Mouse (Mus musculus) limb, embryonic 11.5 days (tissue): ENCODE data around the gene Gm9821. TPM values are rescaled to one million over a fixed set of nuclear protein-coding genes. Genes with fewer than 3 reads are reported as not detected.

Experiments used
- ATAC-seq: fragments of 200-750 bp; cut with Nextera tagmentation; 2 replicates; pipeline ENCODE4 v1.8.0; 2017; ENCODE audit warnings: low read depth; ENCODE audit not compliant: insufficient number of reproducible peaks, low FRiP score, low TSS enrichment
- DNase-seq: peaks from one replicate; pipeline ENCODE4 v3.0.0-alpha.2; 2015; ENCODE audit warnings: low spot score
- H3K27ac ChIP-seq: fragments of 300-500 bp; sonication (generic); replicated peaks from 2 replicates; pipeline ENCODE4 v1.5.1; 2014; ENCODE audit warnings: low read depth, mild to moderate bottlenecking, low read length
- H3K27me3 ChIP-seq: fragments of 300-500 bp; sonication (generic); 2 replicates; pipeline ENCODE4 v1.6.1; 2014; ENCODE audit warnings: mild to moderate bottlenecking, low read length, mixed read lengths; ENCODE audit not compliant: control insufficient read depth, insufficient read depth
- H3K36me3 ChIP-seq: fragments of 300-500 bp; sonication (generic); 2 replicates; pipeline ENCODE4 v1.6.1; 2014; ENCODE audit warnings: mild to moderate bottlenecking, low read length, moderate library complexity, mixed read lengths; ENCODE audit not compliant: control insufficient read depth, insufficient read depth
- H3K4me1 ChIP-seq: fragments of 300-500 bp; sonication (generic); 2 replicates; pipeline ENCODE4 v1.6.1; 2014; ENCODE audit warnings: low read length, mixed read lengths; ENCODE audit not compliant: control insufficient read depth, insufficient read depth
- H3K4me2 ChIP-seq: fragments of 300-500 bp; sonication (generic); 2 replicates; pipeline ENCODE4 v1.6.1; 2014; ENCODE audit warnings: low read depth, mild to moderate bottlenecking, moderate library complexity; ENCODE audit not compliant: severe bottlenecking
- H3K4me3 ChIP-seq: fragments of 300-500 bp; sonication (generic); 2 replicates; pipeline ENCODE4 v1.5.1; 2014; ENCODE audit warnings: low read depth, low read length
- H3K9ac ChIP-seq: fragments of 300-500 bp; sonication (generic); 2 replicates; pipeline ENCODE4 v1.6.1; 2014; ENCODE audit warnings: mild to moderate bottlenecking, low read length
- H3K9me3 ChIP-seq: fragments of 300-500 bp; sonication (generic); 2 replicates; pipeline ENCODE4 v1.6.1; 2016; ENCODE audit warnings: low read length; ENCODE audit not compliant: control insufficient read depth
- WGBS: fragments of 180-500 bp; shearing (Covaris S2); extraction: QIAGEN DNeasy Blood & Tissue Kit; methylation state at CpG from one replicate; pipeline ENCODE4 v1.1.7; 2014; 5-methylcytosine and 5-hydroxymethylcytosine counted together
- polyA plus RNA-seq: library from polyadenylated mRNA; unstranded; fragments of >200 nt; fragmentation: Nextera tagmentation; extraction: Ambion mirVana; gene quantifications from 2 replicates; pipeline ENCODE4 v1.2.1, GENCODE M21; 2014

Gene Gm9821
- polyA plus RNA-seq, result 0.32 and 0.48 TPM in 2 replicates

GRCm38 (mm10) chr2:91945483-91945882, at the start of gene Gm9821:
TSS of gene Gm9821 (plus strand) at chr2:91945703.
- peaks cover 19% of the 10 kb centered on the region for H3K4me1 ChIP-seq
- H3K27ac ChIP-seq, result no peak within 1 kb of the TSS

GRCm38 (mm10) chr2:91897968-91898367, 47.5 kb upstream of the Gm9821 start:
- peaks cover 2% of the 10 kb centered on the region; the same call in 1 of the 2 replicates for H3K36me3 ChIP-seq

More at GRCm38 (mm10) chr2:91945483-91945882, at the start of gene Gm9821:
- no peaks in the 10 kb centered on the region for H3K9me3 ChIP-seq
- no peak within 1 kb of the TSS for H3K4me2 ChIP-seq
- no peak for DNase-seq
- H3K9ac ChIP-seq, result peak within 1 kb of the TSS; percentile 17; the same call in 1 of the 2 replicates
- H3K36me3 ChIP-seq, result peaks cover 6% of the 10 kb centered on the region
- 92% methylated on average over 18 of the region's 18 CpGs for WGBS
- no peak for ATAC-seq
- H3K4me3 ChIP-seq, result no peak within 1 kb of the TSS
- H3K27me3 ChIP-seq, result no peaks in the 10 kb centered on the region

GRCm38 (mm10) chr2:91899141-91899540, 46.4 kb upstream of the Gm9821 start:
- H3K9ac ChIP-seq, result no peak overlapping the region
- H3K4me2 ChIP-seq, result no peak overlapping the region
- DNase-seq (no peak), ATAC-seq (no peak)
- no peaks in the 10 kb centered on the region for H3K4me1 ChIP-seq
- no peaks in the 10 kb centered on the region for H3K9me3 ChIP-seq
- WGBS, result 87% methylated on average over 3 of the region's 3 CpGs
- peaks cover 2% of the 10 kb centered on the region; the same call in 1 of the 2 replicates for H3K36me3 ChIP-seq
- no peak overlapping the region for H3K27ac ChIP-seq
- H3K27me3 ChIP-seq, result no peaks in the 10 kb centered on the region
- H3K4me3 ChIP-seq, result no peak overlapping the region

More at GRCm38 (mm10) chr2:91897968-91898367, 47.5 kb upstream of the Gm9821 start:
- ATAC-seq (no peak), DNase-seq (no peak)
- H3K4me1 ChIP-seq, result no peaks in the 10 kb centered on the region
- H3K9ac ChIP-seq, result no peak overlapping the region
- no peak overlapping the region for H3K4me3 ChIP-seq
- no peak overlapping the region for H3K4me2 ChIP-seq
- no peaks in the 10 kb centered on the region for H3K9me3 ChIP-seq
- H3K27me3 ChIP-seq, result no peaks in the 10 kb centered on the region
- H3K27ac ChIP-seq, result no peak overlapping the region

- no peaks in the 10 kb centered on the region for H3K9me3 ChIP-seq
- peaks cover 2% of the 10 kb centered on the region; the same call in 1 of the 2 replicates for H3K36me3 ChIP-seq
- H3K27ac ChIP-seq, result no peak overlapping the region
- WGBS, result 93% methylated on average over 8 of the region's 8 CpGs
- ATAC-seq, result no peak
- H3K4me3 ChIP-seq, result no peak overlapping the region
- H3K4me2 ChIP-seq, result no peak overlapping the region
- H3K9ac ChIP-seq, result no peak overlapping the region
- no peaks in the 10 kb centered on the region for H3K4me1 ChIP-seq
- DNase-seq, result no peak
- no peaks in the 10 kb centered on the region for H3K27me3 ChIP-seq
Observed at GRCm38 (mm10) chr2:91900431-91900830, 45.1 kb upstream of the Gm9821 start.

- ATAC-seq (no peak), DNase-seq (no peak)
- H3K9me3 ChIP-seq, result no peaks in the 10 kb centered on the region
- 61% methylated on average over 5 of the region's 5 CpGs for WGBS
- no peak overlapping the region for H3K9ac ChIP-seq
- H3K36me3 ChIP-seq, result peaks cover 2% of the 10 kb centered on the region; the same call in 1 of the 2 replicates
- H3K4me2 ChIP-seq, result no peak overlapping the region
- no peak overlapping the region for H3K4me3 ChIP-seq
- no peak overlapping the region for H3K27ac ChIP-seq
- H3K4me1 ChIP-seq, result no peaks in the 10 kb centered on the region
- no peaks in the 10 kb centered on the region for H3K27me3 ChIP-seq
Observed at GRCm38 (mm10) chr2:91902336-91902735, 43.2 kb upstream of the Gm9821 start.

- H3K4me2 ChIP-seq, result no peak overlapping the region
- H3K27me3 ChIP-seq, result no peaks in the 10 kb centered on the region
- no peaks in the 10 kb centered on the region for H3K4me1 ChIP-seq
- 84% methylated on average over 3 of the region's 3 CpGs for WGBS
- DNase-seq (no peak), ATAC-seq (no peak)
- H3K36me3 ChIP-seq, result peaks cover 2% of the 10 kb centered on the region; the same call in 1 of the 2 replicates
- H3K9ac ChIP-seq, result no peak overlapping the region
- no peak overlapping the region for H3K4me3 ChIP-seq
- H3K9me3 ChIP-seq, result no peaks in the 10 kb centered on the region
- H3K27ac ChIP-seq, result no peak overlapping the region
Observed at GRCm38 (mm10) chr2:91903171-91903925, 42.2 kb upstream of the Gm9821 start.

- Histone ChIP-seq H3K36me3 (peaks cover 2% of the 10 kb centered on the region; the same call in 1 of the 2 replicates), H3K9ac (no peak overlapping the region), H3K27me3 (no peaks in the 10 kb centered on the region), H3K4me2 (no peak overlapping the region), H3K9me3 (no peaks in the 10 kb centered on the region), H3K4me3 (no peak overlapping the region), H3K27ac (no peak overlapping the region), H3K4me1 (no peaks in the 10 kb centered on the region)
- DNase-seq, result no peak
- no peak for ATAC-seq
- 73% methylated on average over 5 of the region's 5 CpGs for WGBS
Observed at GRCm38 (mm10) chr2:91904618-91905307, 40.7 kb upstream of the Gm9821 start.

- Histone ChIP-seq H3K27ac (no peak overlapping the region), H3K4me2 (no peak overlapping the region), H3K27me3 (no peaks in the 10 kb centered on the region), H3K4me3 (no peak overlapping the region), H3K4me1 (no peaks in the 10 kb centered on the region), H3K9me3 (no peaks in the 10 kb centered on the region), H3K36me3 (no peaks in the 10 kb centered on the region), H3K9ac (no peak overlapping the region)
- ATAC-seq, result no peak
- DNase-seq, result no peak
- 91% methylated on average over 2 of the region's 2 CpGs for WGBS
Observed at GRCm38 (mm10) chr2:91906141-91906540, 39.4 kb upstream of the Gm9821 start.
